Mouse (Mus musculus): ENCODE data around the gene Tuba1b.
"Not testable (repeated sequence)": the region's sequence is repeated elsewhere in the genome, so short reads cannot be mapped to it uniquely, and the experiment has no call there.

Tuba1b gene

GRCm38 (mm10) chr15:98953401-98954356 lies 19.3 kb upstream of the Tuba1b start, which contains the start of the genes Gm49450 and Tuba1a:
Gene Gm49450 (minus strand): TSS chr15:98953551.
Gene Tuba1a (minus strand): TSS chr15:98953703.
- peak; percentile 94 to 97 for DNase-seq

- peak; percentile 84 for DNase-seq
These were observed 18.5 kb upstream of the Tuba1b start for GRCm38 (mm10) chr15:98952751-98953400.

DNA sequence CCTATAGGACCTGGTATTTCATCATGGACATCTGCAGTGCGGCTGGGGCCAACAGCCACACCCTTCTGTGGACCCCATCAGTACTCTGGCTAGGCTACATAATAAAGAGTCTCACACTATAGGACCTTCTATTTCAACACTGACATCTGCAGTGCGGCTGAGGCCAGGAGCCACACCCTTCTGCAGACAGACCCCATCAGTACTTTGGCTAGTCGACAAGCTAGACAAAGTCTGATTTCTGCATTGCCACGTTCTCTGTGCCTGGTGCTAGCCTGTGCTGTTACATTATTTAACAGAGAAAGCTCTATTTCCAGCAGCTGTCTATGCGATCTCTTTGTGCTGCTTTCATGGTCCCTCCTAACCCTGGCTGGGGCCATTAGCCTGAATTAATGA lies 17.7 kb upstream of the Tuba1b start:
- DNase-seq = no peak

DNA sequence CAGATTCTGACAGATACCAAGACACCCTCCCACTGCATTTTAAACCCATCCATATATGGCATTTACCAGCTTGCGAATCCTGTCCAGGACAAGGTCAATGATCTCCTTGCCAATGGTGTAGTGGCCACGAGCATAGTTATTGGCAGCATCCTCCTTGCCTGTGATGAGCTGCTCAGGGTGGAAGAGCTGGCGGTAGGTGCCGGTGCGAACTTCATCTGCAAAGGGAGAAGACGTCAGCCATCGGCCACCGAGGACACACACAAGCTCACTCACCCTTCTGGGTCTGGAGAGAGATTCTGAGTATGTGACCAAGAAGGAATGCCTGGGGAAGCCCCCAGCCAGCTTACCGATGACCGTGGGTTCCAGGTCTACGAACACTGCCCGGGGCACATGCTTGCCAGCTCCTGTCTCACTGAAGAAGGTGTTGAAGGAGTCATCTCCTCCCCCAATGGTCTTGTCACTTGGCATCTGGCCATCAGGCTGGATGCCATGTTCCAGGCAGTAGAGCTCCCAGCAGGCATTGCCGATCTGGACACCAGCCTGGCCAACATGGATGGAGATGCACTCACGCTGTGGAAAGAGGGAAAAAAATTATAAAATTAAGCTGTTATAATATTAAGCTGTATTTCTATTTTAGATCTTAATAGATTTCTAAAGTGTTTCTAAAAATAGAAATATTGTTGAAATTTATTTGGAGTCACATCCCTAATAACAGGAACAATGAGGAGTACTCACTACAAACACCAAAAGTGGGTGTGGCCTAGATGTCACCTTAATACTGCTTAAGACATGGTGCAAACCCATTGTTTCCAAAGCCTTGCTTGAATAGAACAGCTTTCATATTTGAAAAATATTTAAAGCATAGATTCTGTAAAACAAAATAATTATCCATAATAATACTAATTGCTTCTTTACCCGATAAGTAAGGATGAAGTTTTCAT lies 17.0 kb upstream of the Tuba1b start:
- not testable (repeated sequence) for DNase-seq

DNA sequence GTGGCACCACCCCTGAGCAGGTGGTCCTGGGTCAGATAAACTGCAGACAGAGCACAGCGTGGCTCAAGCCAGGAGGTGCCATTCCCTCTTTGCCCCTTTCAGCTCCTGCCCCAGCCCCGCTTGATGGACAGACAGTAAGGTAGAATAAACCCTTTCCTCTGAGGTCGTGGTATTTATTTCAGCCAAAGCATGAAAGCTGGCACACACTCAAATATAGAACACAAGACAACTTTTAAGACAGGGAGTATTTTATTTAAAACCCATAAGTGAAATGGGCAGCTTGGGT lies 15.2 kb upstream of the Tuba1b start:
- no peak for DNase-seq

DNA sequence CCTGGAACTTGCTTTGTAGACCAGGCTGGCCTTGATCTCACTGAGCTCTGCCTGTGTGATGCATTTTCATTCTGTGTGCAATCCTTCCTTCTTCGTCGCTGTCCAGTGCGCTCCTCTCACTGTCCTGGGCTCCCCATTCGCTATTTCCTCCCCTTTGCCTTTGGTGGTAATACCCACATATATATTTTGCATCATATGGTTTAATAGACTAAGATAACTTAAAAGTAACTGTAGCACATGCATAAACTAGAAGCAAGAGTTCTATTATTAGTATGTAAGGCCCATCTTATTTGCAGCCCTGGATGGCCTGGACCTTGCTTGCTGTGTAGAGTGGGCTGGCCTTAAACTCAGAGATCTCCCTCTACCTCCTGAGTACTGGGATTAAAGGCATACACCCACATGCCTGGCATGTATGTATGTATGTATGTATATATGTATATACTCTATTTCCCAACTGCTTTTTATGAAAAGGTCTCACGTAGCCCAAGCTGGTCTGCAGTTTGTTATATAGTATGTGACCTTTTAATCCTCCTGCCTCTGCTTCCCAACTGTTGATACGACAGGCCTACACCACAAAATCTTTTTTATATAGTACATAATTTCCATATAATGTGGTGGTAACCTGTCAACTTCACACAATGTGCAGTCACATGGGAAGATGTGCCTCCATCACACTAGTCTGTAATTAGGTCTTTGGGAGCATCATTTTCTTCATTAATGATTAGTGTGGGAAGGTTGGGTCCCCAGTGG lies 14.7 kb upstream of the Tuba1b start:
- DNase-seq = no peak

- DNase-seq = no peak
These were observed 14.0 kb upstream of the Tuba1b start for GRCm38 (mm10) chr15:98948382-98948781.

GRCm38 (mm10) chr15:98947884-98948283 lies 13.5 kb upstream of the Tuba1b start:
- DNase-seq = no peak

DNA sequence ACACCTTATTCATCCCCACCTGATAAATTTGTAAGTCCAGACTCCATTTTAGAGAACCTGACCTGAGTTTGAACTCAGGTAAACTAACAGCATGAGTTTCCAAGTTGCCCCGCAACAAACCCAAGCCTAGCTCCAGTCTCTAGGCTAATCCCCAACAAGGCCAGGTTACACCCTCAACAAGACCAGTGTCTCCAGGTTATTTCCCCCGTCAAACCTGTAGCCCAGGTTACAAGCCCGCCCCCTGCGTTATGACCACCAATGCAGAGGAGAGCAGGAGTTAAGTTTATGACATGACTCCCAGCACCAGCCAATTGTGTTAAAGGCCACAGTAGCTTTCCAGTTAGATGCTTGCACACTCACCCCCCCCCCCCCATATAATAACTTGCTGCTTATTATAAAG lies 8.8 kb upstream of the Tuba1b start:
- no peak for DNase-seq

- no peak for DNase-seq
These were observed 7.7 kb upstream of the Tuba1b start for GRCm38 (mm10) chr15:98942081-98942480.

DNA sequence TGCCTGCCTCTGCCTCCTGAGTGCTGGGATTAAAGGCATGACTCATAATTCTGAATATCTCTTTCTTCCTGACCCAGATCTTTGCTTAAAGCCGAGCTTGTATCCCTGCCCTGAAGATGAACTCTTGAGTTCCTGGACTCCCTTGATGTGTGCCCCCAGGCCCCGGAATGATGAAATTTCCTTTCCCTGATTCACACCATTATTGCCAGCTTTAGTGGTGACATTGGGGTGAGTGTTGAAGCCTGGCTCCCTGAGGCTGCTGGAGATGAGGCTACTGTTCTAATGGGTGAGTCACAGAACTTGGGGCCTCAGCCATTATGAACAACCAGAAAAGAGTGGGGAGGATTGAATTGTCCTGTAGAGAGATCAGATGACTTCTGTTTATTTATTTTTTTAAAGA lies 7.2 kb upstream of the Tuba1b start:
- no peak for DNase-seq

- no peak for DNase-seq
These were observed 6.5 kb upstream of the Tuba1b start for GRCm38 (mm10) chr15:98940816-98941215.

DNA sequence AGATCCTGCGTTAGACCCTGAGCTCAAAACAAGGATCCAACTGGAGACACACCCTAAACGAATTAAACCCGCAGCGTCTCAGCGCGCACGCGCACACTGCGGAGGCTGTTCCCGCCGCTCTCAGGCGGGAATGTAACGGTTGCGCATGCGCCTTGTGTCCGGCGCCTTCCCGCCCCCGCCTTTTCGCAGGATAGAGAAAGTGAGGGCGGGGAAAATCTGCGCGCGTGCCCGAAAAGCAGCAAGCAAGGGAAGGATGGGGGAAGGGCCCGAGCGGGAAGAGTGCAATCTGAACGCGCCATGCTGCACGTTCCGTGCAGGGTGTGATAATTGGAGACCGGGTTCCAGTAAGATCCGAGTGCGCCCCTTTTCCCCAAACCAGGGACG lies 540 bp downstream of the Tuba1b start:
- DNase-seq = peak; percentile 96 to 97

- not testable (repeated sequence) for DNase-seq
These were observed 1.2 kb downstream of the Tuba1b start for GRCm38 (mm10) chr15:98933004-98933671.

- DNase-seq = peak in 1 of 2 experiments; percentile 15
These were observed 3.4 kb downstream of the Tuba1b start for GRCm38 (mm10) chr15:98930998-98931397.

GRCm38 (mm10) chr15:98930017-98930734 lies 4.2 kb downstream of the Tuba1b start:
- DNase-seq = no peak

GRCm38 (mm10) chr15:98928598-98929240 lies 5.6 kb downstream of the Tuba1b start:
- peak; percentile 77 to 83 for DNase-seq

- DNase-seq = no peak
These were observed 6.8 kb downstream of the Tuba1b start for GRCm38 (mm10) chr15:98927566-98927965.

DNA sequence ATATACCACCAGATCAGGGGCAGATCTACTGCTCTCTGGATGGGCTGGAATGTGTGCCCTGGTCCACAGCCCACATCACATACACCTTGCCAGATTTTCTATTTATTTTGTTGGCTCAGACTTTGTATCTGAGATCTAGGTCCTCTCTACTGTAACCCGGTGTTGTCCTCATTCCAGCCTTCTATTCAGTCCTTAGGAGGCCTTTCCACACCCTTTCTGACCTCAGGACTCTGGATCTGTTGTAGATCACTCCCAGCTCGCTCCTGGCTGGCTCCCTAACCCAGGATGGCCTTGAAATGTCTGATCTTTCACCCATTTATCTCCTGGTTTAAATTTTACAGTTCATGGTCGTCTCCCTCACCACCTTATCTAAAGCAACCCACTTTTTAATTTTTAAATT lies 9.7 kb downstream of the Tuba1b start:
- no peak for DNase-seq

GRCm38 (mm10) chr15:98923031-98923537 lies 11.3 kb downstream of the Tuba1b start:
- DNase-seq = no peak
